Comparison of ENCODE assay signal across 27 mouse cellular contexts in the genomic region with DNA sequence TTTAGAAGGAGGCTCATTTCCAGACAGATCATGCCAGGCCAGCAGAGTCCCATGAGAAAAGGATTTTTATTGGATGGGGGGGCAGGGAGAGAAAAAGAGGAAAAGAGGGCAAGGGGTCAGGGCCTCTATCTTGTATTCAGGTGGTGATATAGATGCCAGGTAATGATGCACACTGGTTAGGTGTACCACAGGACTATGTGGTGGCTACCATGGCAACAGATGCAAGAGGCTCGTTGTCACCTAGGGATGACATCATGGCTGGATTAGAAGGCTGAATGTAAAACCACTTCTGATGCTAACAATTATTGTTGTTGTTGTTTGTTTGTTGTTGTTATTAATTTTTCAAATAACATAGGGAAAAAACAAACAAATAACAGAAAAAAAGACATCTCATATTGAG. TPM values are rescaled to one million over a fixed set of nuclear protein-coding genes. Genes with fewer than 3 reads are reported as not detected.
"Had no signal": no experiment of that assay in that cellular context is flagged by ENCODE, and none has a peak within 500 bp of the region (broad histone marks: within the 10 kb centered on the region; RNA-seq: fewer than 3 reads in every experiment).

No protein-coding gene starts in this region.

- H3K27ac ChIP-seq: gastrocnemius, adult 2 months; heart, embryonic 10.5 days; hindbrain, embryonic 13.5 days; hindbrain, embryonic 15.5 days; intestine, embryonic 15.5 days; layer of hippocampus, adult 2 months; left cerebral cortex, adult 2 months; limb, embryonic 10.5 days; limb, embryonic 12.5 days had no signal

- H3K9me3 ChIP-seq: heart, embryonic 10.5 days; heart, embryonic 12.5 days; hindbrain, embryonic 13.5 days; hindbrain, embryonic 15.5 days; intestine, embryonic 15.5 days; limb, embryonic 10.5 days had no signal

- H3K4me1 ChIP-seq: heart, embryonic 10.5 days; heart, embryonic 12.5 days; hindbrain, embryonic 13.5 days; hindbrain, embryonic 15.5 days; intestine, embryonic 15.5 days; limb, embryonic 10.5 days; limb, embryonic 12.5 days had no signal

- DNase-seq: gastrocnemius, adult 2 months; gastrocnemius, postnatal 10 days; gastrocnemius, postnatal 25 days; heart, adult 18-20 months; heart, postnatal 10 days; heart, postnatal 4 days; kidney, adult 18-20 months; kidney, adult 8-10 months; kidney, postnatal 10 days; kidney, postnatal 25 days; kidney, postnatal 4 days; liver had no signal

- H3K27me3 ChIP-seq: heart, embryonic 12.5 days; hindbrain, embryonic 13.5 days; hindbrain, embryonic 15.5 days; intestine, embryonic 15.5 days; limb, embryonic 12.5 days had no signal

- H3K9ac ChIP-seq: heart, embryonic 12.5 days; hindbrain, embryonic 13.5 days; hindbrain, embryonic 15.5 days; intestine, embryonic 15.5 days; limb, embryonic 12.5 days had no signal

- ATAC-seq: inflammation-experienced regulatory T-cells, adult 6 months; intestine, embryonic 15.5 days; intestine, postnatal 0 days had no signal

- H3K4me2 ChIP-seq: heart, embryonic 12.5 days; hindbrain, embryonic 13.5 days; hindbrain, embryonic 15.5 days; intestine, embryonic 15.5 days; limb, embryonic 12.5 days had no signal

- H3K4me3 ChIP-seq: gastrocnemius, adult 2 months; heart, embryonic 10.5 days; heart, embryonic 12.5 days; hindbrain, embryonic 13.5 days; hindbrain, embryonic 15.5 days; intestine, embryonic 15.5 days; layer of hippocampus, adult 2 months; left cerebral cortex, adult 2 months; limb, embryonic 10.5 days; limb, embryonic 12.5 days had no signal

- H3K36me3 ChIP-seq: heart, embryonic 10.5 days; heart, embryonic 12.5 days; hindbrain, embryonic 13.5 days; hindbrain, embryonic 15.5 days; intestine, embryonic 15.5 days; limb, embryonic 10.5 days; limb, embryonic 12.5 days had no signal

RNA-seq across cellular contexts. Expression of gene Gm6685, which starts 49.2 kb away (rescaled TPM):
- polyA plus RNA-seq: heart, embryonic 10.5 days; heart, embryonic 12.5 days; heart, embryonic 14.5 days; hindbrain, embryonic 11.5 days; hindbrain, embryonic 13.5 days; intestine, postnatal 0 days; kidney, embryonic 16.5 days; limb, embryonic 12.5 days; limb, embryonic 14.5 days had no signal
